Mouse (Mus musculus): ENCODE data around the gene Atp2b2.

Gene Atp2b2

DNA sequence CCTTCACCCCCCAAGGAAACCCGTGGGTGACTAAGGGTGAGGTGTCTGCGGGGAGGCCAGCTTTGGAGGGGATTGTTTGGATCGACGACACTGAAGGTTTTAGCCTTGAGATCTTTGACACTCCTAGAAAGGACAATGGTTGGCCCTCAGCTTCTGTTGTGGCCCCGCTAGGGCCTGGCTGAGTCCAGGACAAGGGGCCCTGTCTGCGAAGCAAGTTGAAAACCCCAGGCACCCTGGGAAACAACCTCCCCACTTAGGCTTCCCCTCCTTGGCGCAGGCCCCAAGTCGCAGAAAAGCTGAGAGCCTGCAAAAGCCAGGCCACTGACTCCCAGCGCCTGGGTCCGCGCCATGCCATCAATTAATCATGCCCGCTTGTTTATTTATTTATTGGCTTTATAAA is at the start of gene Atp2b2:
TSS of gene Atp2b2 (minus strand) at position 282 of the 400 bp plus-strand sequence.
- in situ Hi-C loops (cut with MboI; ENCODE audit: low sequenced_read_pairs) = no loop called here

DNA sequence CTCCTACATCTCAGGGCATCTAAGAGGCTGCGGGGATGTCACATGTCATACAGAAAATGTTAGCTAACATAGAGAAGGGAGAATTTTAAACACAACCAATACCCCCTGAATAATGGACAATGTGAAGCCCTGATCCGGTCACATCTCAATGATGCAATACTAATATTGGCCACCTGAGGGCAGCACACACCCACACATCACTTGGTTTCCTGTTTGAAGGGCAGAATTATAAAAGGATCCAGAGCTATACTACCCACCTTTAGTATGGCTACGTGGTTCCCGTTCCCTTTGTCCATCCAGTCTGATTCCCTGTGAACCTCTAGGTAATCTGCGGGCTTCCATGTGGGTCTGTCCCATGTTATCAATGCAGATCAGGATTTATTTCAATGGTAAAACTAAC is 47.2 kb upstream of the Atp2b2 start:
- in situ Hi-C loops (cut with MboI; ENCODE audit: low sequenced_read_pairs) = loop anchor here (25.0 kb wide), 1 partner anchor 248 kb away; no protein-coding TSS in a partner anchor

DNA sequence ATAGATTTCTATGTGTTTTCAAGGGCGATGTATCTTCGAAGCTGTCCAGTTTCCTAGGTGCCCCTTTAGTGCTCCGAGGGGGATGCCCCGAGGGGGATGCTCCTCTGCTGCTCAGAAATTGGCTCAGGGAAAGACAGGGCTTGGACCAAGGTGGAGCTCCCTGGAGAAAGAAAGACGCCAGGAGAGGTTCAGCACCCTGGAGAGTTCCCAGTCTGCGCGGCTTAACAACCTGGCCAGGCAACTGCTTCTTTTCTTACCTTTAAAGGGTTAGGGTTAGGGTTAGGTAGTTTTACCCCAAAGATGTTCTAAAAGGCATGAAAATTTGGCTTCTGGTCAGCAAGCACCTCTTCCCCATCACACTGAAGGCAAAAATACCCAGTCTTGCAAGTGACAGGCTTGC is 44.7 kb upstream of the Atp2b2 start:
- in situ Hi-C loops (cut with MboI; ENCODE audit: low sequenced_read_pairs) = loop anchor here (25.0 kb wide), 1 partner anchor 250 kb away; no protein-coding TSS in a partner anchor

DNA sequence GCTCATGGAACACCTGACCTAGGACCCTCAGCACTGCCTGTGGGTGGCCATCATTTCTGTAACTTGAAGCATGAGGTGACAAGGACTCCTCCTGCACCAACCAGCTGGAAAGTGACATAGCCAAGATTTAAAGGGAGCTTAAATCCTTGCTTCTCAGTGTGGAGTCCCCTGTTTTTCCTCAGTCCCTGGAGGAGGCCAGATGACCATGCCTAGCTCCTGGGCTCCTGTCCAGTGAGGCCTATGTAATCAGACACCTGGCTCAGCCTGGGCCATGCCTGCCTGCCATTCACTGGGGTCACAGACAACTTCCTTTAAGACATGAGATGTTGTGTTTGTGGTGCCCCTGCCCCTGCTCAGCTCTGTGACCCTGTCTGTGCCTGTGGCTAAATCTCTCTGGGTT is 36.1 kb upstream of the Atp2b2 start:
- in situ Hi-C loops (cut with MboI; ENCODE audit: low sequenced_read_pairs) = loop anchor here (25.0 kb wide), 1 partner anchor 259 kb away; no protein-coding TSS in a partner anchor

DNA sequence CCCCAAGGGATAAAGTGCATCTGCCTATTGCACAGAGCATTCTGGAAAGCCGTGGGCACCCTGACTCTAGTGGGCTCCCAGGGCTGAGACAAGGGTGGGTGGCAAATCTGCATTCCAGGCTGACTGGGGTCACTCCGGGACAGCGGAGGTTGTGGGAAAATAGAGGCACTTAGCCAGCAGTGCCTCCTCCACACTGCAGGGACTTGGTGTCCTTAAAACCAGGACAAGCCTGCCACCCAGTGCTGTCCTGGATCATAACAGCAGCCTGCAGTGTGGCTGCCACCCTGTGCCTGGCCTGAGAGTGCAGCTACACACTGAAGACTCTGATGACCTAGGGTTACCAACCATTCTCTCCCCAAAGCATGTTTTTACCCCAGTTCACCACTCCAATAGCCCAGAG is 34.1 kb upstream of the Atp2b2 start:
- in situ Hi-C loops (cut with MboI; ENCODE audit: low sequenced_read_pairs) = loop anchor here (25.0 kb wide), 1 partner anchor 261 kb away; no protein-coding TSS in a partner anchor

DNA sequence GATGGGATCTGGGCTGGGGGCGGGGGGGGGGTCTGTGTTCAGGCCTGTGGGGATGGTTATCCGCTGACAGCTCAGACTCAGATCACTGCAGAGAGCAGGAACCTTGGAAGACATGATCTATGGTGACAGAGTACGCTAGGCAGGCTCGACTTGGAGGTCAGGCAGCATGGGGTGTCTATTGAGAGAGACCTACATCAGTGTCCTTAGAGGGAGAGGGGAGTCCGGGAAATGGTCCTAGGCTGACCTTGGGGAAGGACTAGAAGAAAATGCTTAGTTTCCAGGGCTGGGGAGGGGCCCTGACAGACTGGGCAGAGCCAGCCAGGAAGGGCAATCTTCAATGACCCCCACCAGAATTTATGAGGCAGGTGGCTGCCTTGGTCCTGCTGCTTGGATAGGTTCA is 33.6 kb upstream of the Atp2b2 start:
- in situ Hi-C loops (cut with MboI; ENCODE audit: low sequenced_read_pairs) = loop anchor here (25.0 kb wide), 1 partner anchor 261 kb away; no protein-coding TSS in a partner anchor

DNA sequence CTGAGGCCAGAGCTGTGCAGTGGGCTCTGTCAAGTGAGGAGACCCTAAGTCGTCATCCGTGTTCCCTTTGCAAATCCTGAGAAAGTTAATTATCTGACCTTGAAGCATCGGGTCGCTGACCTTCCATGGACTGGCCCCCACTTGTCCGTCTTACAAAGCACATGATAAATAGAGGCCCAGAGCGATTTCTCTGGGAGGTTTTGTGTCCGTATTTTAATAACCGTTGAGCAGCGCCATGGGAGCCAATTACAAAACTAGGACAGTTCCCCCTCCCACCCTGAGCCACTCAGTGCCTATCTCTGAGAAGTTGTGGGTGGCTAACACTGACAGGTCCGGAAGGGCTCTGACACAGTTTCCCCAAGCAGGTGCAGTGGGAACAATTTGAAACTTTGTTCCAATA is 32.5 kb upstream of the Atp2b2 start:
- in situ Hi-C loops (cut with MboI; ENCODE audit: low sequenced_read_pairs) = loop anchor here (5.0 to 25.0 kb wide), 2 partner anchors 262 to 308 kb away; no protein-coding TSS in a partner anchor

DNA sequence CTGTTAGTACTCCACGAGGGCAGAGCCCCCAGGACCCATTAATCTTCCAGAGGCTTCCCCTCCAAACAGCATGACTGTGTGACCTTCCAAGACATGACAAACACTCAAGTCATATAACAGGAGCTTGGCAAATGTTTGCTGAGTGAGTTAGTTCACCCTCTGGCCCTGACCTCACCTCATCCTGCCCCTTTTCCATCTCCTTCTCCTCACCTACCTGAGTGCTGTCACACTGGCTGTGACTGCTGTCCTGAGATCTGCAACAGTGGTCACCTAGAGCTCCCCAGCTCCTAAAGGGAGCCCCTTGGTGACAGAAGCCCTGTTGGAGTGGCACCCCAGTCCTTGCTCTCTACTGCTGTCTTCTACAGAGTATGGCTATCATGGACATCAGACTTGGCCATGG is 31.8 kb upstream of the Atp2b2 start:
- in situ Hi-C loops (cut with MboI; ENCODE audit: low sequenced_read_pairs) = loop anchor here (5.0 kb wide), 1 partner anchor 307 kb away; no protein-coding TSS in a partner anchor

DNA sequence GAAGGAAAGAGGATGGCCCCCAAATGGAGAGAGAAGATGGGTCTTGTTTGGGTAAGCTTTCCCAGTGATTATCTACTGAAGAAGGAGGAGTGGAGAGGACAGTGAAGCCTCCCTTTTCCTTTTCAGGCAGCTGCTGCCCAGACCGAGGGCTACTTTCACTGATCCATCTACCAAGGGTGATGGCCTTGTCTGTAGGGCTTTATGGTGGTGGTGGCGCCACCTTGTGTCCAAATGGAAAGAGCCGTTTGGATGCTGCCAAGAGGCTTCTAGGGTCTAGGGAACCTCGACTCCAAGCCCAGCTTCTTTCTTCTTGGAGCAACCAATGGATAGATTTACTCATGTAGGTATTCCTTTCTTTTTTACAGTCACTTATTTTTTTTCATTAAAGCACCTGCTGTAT is 29.2 kb upstream of the Atp2b2 start:
- in situ Hi-C loops (cut with MboI; ENCODE audit: low sequenced_read_pairs) = loop anchor here (5.0 kb wide), 1 partner anchor 304 kb away; no protein-coding TSS in a partner anchor

DNA sequence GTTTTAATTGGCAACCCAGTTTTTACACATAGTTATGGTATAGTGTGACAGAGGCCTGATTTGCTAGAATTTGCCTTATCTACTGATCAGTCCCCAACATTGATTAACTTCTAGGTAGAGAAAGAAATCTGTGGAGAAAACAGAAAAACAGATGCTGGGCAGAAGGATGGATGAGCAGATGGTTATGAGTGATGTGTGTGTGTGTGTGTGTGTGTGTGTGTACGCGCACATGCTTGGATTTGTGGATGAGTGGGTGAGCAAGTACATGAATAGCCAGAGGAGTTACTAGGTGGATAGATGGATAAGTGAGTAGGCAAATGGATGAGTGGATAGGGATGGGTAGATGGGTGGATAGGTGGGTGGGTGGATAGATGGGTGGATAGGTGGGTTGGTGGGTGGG is 20.7 kb upstream of the Atp2b2 start:
- in situ Hi-C loops (cut with MboI; ENCODE audit: low sequenced_read_pairs) = no loop called here

DNA sequence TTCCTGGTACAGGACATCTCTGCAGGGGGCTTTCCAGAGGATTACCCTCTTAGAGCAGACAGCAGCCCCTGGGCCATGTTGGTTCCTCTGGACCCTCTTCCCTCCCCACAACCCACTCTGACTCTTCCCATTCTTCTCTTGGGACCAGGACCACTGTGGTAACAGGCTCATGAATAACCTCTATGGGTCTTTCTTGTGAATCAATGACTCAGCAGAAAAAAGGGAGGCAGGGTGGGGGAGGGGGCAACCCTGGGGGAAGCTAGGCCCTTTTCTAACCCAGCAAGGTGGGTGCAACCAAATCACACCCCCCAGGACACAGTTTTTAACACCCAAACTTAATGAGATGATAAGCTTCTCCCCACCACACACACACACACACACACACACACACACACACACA is 20.3 kb upstream of the Atp2b2 start:
- in situ Hi-C loops (cut with MboI; ENCODE audit: low sequenced_read_pairs) = no loop called here

DNA sequence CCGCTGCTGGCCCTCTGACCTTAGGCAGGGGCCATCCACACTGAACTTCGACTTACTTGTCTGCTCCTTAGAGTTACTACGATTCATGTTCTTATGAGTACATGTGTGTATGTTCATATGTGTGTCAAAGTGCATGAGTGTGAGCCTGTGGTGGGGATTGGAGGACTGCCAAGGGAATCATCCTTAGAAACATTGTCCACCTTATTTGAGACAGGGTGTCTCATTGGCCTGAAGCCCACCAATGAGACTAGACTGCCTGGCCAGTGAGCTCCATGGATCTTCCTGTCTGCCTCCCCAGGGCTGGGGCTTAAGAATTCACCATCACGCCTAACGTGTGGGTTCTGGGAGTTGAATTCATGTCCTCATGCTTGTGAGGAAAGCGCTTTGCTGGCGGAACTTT is 16.8 kb upstream of the Atp2b2 start:
- in situ Hi-C loops (cut with MboI; ENCODE audit: low sequenced_read_pairs) = no loop called here

DNA sequence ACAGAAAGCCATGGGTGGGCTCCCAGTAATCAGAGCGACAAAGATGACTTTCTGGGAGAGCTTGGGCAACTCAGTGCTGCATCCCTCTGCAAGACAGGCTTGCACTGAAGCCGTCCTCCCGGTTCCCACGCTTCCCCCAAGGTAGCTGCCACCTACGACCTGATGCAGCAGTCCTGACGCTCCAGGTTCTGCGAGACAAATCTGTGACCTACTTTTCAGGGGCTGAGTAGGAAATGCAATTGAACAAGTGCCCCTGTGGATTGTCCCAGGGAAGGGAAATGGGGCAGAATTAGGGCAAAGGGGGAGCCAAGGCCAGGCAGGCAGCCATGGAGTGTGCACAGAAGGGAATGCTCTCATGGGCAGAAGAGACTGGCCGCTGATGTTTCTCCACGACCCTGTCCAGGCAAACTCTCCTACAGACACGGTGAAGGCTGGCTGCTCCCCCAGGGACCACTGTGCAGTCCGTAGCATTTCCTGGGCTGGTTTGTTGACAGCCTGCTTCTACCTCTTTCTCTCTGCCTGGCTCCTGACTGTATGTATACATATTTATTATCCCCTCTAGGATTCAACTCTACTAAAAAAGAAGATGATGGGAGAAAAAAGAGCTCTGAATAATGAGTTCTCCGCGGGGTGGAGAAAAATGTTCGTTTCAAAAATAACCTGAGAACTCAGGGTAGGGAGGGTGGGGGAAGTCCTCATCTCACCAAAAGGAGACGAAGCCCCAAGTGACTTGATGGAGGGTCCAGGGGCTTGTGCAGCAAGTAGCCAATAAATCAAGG is 15.8 kb upstream of the Atp2b2 start:
- in situ Hi-C loops (cut with MboI; ENCODE audit: low sequenced_read_pairs) = no loop called here

DNA sequence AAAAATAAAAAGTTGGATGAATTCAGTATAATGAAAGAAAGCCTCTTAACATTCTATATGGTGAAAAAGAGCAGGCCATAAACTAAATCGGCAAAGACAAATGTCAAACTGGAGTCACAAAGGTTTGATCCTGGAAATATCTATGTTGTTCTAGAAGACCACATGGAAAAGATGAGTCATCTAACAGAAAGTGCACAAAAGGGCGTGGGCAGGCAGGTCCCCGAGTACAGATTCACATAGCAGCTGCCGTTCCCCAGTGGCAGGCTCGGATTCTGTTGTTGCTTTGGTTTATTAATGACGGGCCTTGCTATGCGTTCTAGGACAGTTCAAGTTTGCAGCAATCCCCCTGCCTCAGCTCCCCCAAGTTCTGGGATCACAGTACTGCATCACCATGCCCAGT is 12.9 kb upstream of the Atp2b2 start:
- in situ Hi-C loops (cut with MboI; ENCODE audit: low sequenced_read_pairs) = no loop called here

DNA sequence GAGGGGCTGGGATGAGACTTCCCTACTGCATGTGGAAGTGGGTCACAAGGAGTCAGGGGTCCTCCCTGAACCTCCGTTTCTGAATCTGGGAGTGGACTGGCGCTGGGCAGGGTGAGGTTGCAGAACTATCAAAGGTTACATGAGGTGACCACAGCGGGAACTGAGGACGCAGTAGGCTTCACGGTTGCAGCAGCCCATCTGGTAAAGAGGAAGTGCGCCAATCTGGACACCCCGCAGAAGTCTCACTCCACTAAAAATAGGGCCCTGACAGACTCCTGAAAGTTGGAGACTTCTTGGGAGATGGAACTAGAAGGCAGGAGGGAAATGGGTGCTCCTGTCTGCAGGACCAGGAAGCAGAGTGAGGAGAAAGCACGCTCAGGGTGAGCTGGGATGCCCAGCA is 2.5 kb upstream of the Atp2b2 start:
- in situ Hi-C loops (cut with MboI; ENCODE audit: low sequenced_read_pairs) = no loop called here

DNA sequence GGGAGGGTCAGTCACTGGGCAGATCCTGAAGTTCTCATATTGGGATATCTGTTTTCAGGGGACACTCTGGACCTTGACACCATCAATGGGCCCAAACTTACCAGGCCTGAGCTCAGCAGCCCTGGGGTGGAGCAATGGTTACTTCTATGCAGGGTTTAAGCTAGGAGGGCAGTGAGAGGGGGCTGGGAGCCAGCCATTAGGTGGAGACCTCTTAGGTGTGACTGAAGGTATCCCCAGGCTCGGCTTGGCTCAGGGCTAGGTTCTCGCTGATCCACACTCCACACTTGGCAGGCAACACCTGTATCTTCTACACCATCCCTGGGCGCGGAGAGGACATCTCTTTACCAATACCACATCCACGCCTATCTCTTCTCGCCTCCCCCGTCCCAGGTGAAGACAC is 423 bp upstream of the Atp2b2 start:
- in situ Hi-C loops (cut with MboI; ENCODE audit: low sequenced_read_pairs) = no loop called here

DNA sequence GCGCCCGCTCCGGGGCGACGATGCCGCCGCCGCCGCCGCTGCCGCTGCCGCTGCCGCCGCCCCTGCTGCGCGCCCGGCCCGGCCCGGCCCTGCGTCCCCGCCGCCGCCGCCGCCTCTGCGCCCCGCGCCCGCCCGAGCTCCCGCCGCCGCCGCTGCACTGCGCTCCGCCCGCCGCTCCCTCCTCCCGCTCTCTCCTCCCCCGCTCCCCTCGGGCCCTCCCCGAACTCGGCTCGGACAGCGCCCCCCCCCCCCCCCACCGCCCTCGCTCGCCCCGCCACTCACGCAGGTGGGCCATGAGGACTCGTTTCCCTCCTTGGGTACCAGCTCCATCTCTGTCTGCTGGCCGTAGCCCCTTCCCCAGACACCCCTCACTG is 515 bp downstream of the Atp2b2 start:
- in situ Hi-C loops (cut with MboI; ENCODE audit: low sequenced_read_pairs) = no loop called here

DNA sequence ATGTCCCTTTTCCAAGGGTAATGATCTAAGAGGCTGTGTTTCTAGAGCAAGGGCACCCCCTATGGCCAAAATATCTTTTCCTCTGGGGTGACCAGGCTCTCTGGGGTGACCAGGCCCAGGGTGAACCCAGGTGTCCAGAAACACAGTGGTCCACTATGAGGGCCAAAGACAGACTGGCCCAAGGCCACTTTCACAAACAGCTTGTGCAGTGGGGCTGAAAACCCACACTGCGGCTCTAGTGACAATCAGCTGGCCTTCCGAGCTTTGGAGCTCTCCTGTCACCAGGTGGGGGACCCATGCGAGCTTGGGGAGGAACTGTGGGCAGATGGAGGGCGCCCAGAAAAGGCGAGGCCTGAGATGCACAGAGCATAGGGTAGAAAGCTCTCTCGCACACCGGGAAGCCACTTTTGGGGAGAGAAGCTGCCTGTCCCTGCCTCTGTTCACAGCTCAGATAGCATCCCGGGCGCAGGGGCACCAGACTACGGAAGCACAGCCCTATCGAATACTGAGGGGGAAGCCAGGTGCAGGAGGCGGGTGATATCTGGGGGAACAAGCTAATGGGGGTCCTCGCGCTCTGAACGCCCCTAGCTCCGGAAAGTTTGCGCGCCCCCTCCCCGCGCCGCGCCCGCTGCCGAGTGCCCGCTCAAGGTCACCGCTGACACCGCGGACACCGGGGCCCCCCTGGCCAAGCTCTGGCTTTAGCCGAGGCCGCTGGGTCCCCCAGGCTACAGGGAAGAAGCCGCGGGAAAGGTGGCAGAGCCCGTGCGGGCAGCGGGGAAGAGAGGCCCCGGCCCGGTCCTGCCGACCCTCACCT is 1.1 kb downstream of the Atp2b2 start:
- in situ Hi-C loops (cut with MboI; ENCODE audit: low sequenced_read_pairs) = no loop called here

DNA sequence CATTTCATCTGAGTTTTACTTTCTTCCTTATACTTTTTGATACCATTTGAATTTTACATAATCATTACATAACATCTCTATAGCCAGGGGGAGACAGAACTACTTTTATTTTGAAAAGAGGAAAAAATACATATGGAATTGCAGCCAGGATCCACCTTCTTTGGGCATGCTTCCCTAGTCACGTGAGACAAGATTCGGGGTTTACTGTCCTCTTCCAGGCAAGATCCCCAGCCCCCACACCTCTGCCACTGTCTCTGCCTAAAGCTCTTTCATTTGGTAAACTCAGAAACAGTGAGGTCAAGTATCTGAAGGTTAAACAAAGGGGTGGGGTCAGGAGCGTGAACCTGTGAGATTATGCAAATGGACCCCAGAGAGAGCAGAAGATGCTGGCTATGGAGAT is 6.7 kb downstream of the Atp2b2 start:
- in situ Hi-C loops (cut with MboI; ENCODE audit: low sequenced_read_pairs) = no loop called here

DNA sequence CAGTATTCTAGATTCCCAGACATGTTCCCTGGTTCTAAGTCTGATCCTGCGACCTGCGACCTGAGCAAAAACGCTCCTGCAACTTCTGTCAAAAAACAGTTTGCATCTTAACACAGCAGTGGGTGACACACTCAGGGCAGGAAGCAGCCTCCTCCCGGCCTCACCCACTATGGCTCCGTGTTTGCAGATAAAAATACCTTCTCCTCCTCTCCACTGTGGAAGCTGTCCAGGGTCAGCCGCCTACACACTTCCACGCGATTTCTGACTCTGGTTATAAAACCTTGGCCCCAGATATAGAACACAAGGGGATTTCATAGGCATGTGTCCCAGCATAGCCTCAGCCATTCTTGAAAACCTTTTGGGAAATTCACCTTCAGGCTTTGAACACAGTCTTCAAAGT is 9.6 kb downstream of the Atp2b2 start:
- in situ Hi-C loops (cut with MboI; ENCODE audit: low sequenced_read_pairs) = no loop called here

DNA sequence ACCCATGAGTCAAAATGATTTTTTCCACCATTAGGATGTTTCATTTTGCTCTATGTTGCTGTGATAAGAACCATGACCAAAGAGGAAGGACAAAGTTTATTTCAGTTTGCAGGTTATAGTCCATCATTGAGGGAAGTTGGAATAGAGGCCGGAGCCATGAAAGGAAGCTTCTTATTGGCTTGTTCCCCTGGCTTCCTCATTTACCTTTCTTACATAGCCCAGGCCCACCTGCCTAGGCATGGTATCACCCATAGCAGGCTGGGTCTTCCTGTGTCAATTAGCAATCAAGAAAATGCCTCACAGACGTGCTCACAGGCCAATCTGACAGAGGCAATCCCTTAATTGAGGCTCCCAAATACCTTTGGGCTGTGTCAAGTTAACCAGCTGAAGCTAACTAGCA is 18.6 kb downstream of the Atp2b2 start:
- in situ Hi-C loops (cut with MboI; ENCODE audit: low sequenced_read_pairs) = no loop called here

DNA sequence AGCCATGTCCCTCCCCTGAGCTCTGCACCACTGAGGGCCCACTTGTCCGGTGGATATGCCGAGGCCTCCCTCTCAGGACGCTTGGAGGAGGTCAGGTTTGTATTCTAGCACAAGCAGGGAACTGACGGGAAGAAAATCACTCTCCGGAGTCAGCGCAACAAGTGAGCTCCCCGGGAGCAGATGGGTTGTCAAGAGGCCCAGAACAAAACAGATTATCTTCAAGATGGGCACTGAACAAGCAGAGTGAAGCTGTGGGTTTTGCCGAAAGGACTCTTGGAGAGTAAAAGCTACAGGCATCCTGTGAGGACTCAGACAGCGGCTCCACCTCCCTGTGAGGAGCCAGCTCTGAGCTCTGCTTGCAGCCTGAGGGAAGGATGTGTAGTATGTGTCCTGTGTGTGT is 20.3 kb downstream of the Atp2b2 start:
- in situ Hi-C loops (cut with MboI; ENCODE audit: low sequenced_read_pairs) = no loop called here
